Mouse (Mus musculus) C2C12 (cell line): Measurements from ENCODE around the gene Gm8693. TPM values are rescaled to one million over a fixed set of nuclear protein-coding genes. Genes with fewer than 3 reads are reported as not detected.
"Not testable (repeated sequence)": the region's sequence is repeated elsewhere in the genome, so short reads cannot be mapped to it uniquely, and the experiment has no call there.

ENCODE experiments used
- H3K27me3 ChIP-seq: one replicate; pipeline ENCODE4 v1.6.1; 2011; ENCODE audit not compliant: control insufficient read depth, insufficient read depth, insufficient read length
- H3K36me3 ChIP-seq: one replicate; pipeline ENCODE4 v1.6.1; 2011; ENCODE audit not compliant: control insufficient read depth, insufficient read depth
- H3K4me3 ChIP-seq: one replicate; pipeline ENCODE4 v1.5.1; 2011; ENCODE audit warnings: mild to moderate bottlenecking, control low read depth; ENCODE audit not compliant: poor library complexity, insufficient read depth, severe bottlenecking
- H3K79me2 ChIP-seq: one replicate; pipeline ENCODE4 v1.6.1; 2011; ENCODE audit not compliant: control insufficient read depth, insufficient read depth
- H3K79me3 ChIP-seq: one replicate; pipeline ENCODE4 v1.6.1; 2011; ENCODE audit warnings: low read depth, control low read depth
- H3ac ChIP-seq: one replicate; pipeline ENCODE3; 2011; ENCODE audit warnings: low read depth; ENCODE audit not compliant: control insufficient read depth, insufficient read length
- long read RNA-seq, 2 experiments: library from polyadenylated mRNA; unstranded; transcript quantifications; one replicate each; pipeline ENCODE4 v2.0.0; 2019 to 2020
- polyA plus RNA-seq: library from polyadenylated mRNA; unstranded; fragments of >200 nt; fragmentation: generic; extraction: Trizol; gene quantifications from one replicate; pipeline ENCODE4 v1.2.1, GENCODE M21; 2012; ENCODE audit warnings: missing spikeins

The Gm8693 gene
- not detected for polyA plus RNA-seq
- long read RNA-seq, experiment 1, result 0 reads
- long read RNA-seq, experiment 2, result 0 reads

- not testable (repeated sequence) for H3K36me3 ChIP-seq, H3K79me2 ChIP-seq, H3K79me3 ChIP-seq, H3K4me3 ChIP-seq, H3K27me3 ChIP-seq, H3ac ChIP-seq
Measured at GRCm38 (mm10) chr7:22692217-22692616, at the start of gene Gm8693. TSS of gene Gm8693 (minus strand) at chr7:22692317.

GRCm38 (mm10) chr7:22719610-22720009 lies 27.5 kb upstream of the Gm8693 start, which contains the start of gene Gm4567:
TSS of gene Gm4567 (minus strand) at chr7:22719710.
- not testable (repeated sequence) for H3K27me3 ChIP-seq, H3K79me2 ChIP-seq, H3K36me3 ChIP-seq, H3ac ChIP-seq, H3K4me3 ChIP-seq, H3K79me3 ChIP-seq

- not testable (repeated sequence) for H3K79me2 ChIP-seq, H3K36me3 ChIP-seq, H3K4me3 ChIP-seq, H3K27me3 ChIP-seq, H3K79me3 ChIP-seq, H3ac ChIP-seq
Measured at GRCm38 (mm10) chr7:22657718-22658117, 34.4 kb downstream of the Gm8693 start, which contains the start of gene Vmn1r155. TSS of gene Vmn1r155 (plus strand) at chr7:22658018.

Other genes with a start within 250 kb of the Gm8693 start
- not detected for gene Gm10665, start 228.2 kb downstream of the Gm8693 start, polyA plus RNA-seq
- not detected for gene Vmn1r151, start 192.6 kb downstream of the Gm8693 start, polyA plus RNA-seq
- gene Vmn1r152, start 169.3 kb downstream of the Gm8693 start, polyA plus RNA-seq, result not detected
- gene Gm8677, start 157.4 kb downstream of the Gm8693 start, polyA plus RNA-seq, result not detected
- gene Gm4201, start 127.0 kb downstream of the Gm8693 start, polyA plus RNA-seq, result not detected
- gene Gm4565, start 104.2 kb downstream of the Gm8693 start, polyA plus RNA-seq, result not detected
- not detected for gene Vmn1r155, start 34.3 kb downstream of the Gm8693 start, polyA plus RNA-seq
- not detected for gene Gm4567, start 27.4 kb upstream of the Gm8693 start, polyA plus RNA-seq
- not detected for gene Vmn1r157, start 69.4 kb upstream of the Gm8693 start, polyA plus RNA-seq
- not detected for gene Vmn1r158, start 98.5 kb upstream of the Gm8693 start, polyA plus RNA-seq
- not detected for gene Vmn1r159, start 151.3 kb upstream of the Gm8693 start, polyA plus RNA-seq
- gene Vmn1r160, start 178.9 kb upstream of the Gm8693 start, polyA plus RNA-seq, result not detected